Mouse (Mus musculus) brain, adult 2 months (tissue): Measurements from ENCODE around the gene Tmem35b.

ENCODE experiments used
- DNase-seq: peaks from one replicate; pipeline ENCODE4 v3.0.0; 2011; ENCODE audit warnings: low read depth, low spot score

The Tmem35b gene

DNA sequence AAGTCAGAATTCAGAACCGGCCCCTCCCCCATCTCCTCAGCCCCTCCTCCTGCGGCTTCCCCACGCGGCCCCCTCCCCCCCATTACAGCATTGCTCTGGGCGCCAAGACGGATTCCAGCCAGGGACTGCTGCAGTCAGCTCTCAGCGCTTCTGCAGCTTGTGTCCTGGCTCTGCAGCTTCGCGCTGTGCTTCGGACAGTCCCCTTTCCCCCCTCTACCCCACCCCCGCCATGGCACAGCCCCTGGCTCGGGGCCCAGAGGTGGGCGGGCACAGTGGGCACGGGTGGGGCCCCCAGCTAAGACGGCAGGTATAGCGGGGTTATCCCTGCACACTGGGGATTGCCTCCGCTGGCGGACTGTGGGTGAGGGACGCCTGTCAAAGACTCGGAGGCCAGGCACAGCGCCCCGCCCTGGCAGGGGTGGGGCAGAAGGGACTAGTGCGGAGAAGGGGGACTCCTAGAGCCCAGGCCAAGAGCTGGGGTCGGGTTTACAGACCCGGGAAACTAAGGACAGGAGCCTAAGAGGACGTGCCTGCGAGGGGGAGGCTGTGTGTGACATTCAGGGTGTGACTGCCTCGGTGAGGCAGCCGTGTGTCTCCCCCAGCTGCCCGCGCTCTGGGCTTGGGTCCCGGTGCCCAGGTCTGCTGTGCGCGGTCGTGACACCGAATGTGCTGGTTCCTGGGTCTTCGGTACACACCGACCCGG, 44.9 kb downstream of the Tmem35b start:
- DNase-seq, result peak; percentile 81

DNA sequence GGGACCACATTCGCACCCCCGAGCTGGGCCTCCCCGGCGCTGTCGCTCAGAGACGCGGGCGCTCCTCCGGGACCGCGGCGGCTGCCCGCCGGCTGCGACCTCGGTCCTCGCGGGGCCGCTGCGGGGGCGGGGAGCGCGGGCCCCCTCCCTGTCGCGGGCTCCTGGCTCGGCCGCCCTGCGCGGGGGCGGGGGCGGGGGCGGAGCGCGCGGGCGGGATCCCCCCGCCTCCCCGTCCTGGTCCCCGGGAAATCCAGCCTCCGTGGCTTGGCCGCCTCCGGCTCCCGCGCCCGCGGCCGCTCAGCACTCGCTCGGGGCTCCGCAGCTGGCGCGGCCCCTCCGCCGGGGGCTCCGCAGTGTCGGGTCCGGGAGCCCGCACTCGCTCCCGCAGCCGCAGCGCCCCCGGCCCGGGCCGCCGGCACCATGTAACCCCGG, 45.4 kb downstream of the Tmem35b start, which contains the start of gene Dlgap3:
TSS of gene Dlgap3 (plus strand) at position 291 of the 432 bp plus-strand sequence.
- peak; percentile 65 for DNase-seq

DNA sequence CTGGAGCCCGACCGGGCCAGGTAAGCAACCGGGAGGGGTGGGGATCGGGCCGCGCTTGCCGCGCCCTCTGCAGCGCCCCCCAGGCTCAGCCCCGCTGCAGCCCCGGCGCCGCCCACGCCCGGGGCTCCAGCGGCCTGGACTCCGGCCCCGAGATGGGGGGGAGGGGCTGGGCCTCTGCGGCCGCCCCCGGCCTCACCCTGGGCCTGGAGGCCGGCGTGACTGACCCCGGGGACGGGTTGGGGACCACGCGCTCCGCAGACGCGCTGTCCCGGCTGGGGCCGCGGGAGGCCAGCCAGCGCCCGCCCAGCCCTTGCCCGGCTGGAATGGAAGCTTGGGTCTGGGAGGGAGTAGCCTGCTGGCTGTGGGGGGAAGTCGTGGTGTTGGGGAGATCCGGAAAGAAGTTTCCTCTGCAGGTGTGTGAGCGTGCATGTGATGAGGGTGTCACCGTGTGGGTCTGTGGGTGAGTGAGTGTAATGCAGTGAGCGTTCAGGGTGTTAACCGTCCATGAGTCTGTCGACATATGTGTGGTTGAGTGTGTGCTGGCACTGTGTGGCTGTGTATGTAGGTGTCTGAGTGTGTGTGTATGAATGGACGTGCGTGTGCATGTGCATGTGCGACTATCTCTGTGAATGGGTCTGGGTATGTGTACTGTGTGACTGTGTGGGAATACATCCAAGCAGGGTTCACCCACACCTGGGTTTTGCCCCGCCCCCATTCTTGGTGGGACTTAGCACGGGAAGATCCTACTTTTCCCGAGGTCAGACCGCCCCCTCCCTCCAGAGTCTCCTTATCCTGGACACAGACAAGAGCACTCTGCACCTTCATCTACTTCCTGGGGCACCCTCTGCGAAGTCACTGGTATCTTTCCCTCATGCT, 46.1 kb downstream of the Tmem35b start:
- DNase-seq, result peak; percentile 77

DNA sequence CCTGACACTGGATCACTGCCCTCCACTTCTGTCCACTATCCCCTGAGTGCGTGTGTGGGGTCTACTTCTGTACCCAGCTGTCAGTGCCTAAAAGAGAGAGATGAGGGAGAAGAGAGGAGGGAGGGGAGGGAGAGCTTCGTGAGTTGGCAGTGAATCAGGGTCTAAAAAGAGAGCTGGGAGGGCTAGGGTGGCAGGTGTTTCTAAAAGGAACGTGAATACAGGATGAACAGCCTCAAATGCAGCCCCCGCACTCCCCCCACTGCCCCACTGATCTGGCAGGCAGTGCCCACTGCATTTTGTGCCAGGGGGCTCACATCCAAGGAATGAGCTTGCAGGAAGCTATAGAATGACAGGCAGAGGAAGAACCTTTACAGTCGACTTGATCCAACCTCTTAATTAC, 47.4 kb downstream of the Tmem35b start:
- peak; percentile 91 for DNase-seq

DNA sequence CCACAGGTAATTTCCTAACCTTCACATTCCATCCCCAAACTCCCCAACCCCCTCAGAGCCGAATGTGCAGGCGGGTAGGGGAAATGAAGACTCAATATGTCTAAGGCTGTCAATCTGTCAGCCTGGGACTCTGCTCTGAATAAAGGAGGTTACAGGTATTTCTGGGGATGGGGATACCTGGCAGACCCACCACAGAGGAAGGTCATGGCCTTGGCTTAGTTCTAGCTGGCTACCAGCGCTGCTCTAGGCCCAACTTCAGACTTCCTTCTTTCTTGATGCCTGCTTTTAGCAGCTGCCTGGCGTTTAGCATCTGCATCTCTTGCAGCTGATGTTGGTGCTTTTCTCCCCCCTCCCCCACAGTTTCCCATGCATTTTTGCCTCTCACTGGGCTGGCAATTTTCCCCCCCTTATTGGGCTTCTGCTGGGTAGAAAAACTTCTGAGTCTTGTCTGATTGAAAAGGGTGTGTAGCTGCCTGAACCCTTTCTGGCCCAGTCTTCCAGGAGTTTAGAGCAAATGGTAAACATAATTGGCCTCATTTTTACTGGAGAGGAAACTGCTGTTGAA, 47.9 kb downstream of the Tmem35b start:
- DNase-seq, result peak; percentile 56

DNA sequence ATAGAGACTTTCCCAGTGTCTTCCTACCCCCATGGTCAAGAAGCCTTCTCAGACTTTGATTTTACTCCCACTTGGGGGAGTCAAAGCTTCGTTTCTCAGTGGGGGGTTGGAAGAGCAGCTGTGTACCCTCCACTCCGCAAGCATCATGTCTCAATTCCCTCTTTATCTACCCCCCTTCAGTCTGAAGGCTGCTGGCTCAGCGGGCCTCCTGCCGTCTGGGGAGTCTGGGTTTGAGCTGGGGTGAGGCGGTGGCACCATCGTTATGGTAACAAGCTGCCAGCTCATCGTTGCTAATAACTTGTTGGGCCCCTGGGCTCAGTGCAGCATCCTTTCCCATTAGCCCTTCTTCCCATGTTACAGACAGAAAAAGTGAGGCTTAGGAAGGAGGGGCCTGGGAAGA, 48.6 kb downstream of the Tmem35b start:
- DNase-seq, result peak; percentile 81

DNA sequence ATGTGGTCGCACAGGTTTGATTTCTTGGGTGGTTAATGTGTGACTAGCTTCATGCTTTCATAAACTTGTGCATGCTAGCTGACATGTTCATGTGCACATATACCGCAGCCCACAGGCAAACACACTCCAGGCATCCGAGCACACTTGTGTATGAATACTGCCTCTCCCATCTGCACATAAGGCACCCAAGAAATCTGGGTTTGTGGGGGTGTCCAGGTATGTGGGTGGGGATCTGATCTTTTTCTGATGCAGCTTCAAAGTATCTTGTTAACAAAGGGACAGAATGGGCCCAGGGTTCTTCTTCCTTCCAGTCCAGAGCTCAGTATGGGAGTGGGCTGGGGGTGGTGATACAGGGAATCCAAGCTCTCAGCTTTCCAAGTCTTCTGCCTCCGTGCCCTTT, 49.1 kb downstream of the Tmem35b start:
- DNase-seq, result peak; percentile 74

DNA sequence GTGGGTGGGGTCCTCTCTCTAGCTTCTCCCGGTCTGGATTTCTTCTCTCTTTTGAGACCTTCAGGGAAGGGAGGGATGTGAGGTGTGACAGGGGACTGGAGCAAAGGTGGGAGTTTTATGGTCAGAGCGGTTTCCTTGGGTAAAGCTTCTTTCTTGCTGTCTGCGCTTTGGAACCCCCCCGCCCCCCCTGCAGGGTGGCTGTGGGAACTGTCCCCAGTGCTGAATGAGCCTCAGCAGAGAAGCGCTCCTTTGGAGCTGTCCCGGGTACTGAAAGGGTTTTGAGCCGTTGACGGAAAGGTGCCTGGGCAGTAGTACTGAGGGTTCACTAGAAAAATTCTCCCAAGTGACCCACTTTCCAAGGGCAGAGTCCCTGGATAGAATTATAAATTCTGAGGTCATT, 50.0 kb downstream of the Tmem35b start:
- peak; percentile 36 for DNase-seq

DNA sequence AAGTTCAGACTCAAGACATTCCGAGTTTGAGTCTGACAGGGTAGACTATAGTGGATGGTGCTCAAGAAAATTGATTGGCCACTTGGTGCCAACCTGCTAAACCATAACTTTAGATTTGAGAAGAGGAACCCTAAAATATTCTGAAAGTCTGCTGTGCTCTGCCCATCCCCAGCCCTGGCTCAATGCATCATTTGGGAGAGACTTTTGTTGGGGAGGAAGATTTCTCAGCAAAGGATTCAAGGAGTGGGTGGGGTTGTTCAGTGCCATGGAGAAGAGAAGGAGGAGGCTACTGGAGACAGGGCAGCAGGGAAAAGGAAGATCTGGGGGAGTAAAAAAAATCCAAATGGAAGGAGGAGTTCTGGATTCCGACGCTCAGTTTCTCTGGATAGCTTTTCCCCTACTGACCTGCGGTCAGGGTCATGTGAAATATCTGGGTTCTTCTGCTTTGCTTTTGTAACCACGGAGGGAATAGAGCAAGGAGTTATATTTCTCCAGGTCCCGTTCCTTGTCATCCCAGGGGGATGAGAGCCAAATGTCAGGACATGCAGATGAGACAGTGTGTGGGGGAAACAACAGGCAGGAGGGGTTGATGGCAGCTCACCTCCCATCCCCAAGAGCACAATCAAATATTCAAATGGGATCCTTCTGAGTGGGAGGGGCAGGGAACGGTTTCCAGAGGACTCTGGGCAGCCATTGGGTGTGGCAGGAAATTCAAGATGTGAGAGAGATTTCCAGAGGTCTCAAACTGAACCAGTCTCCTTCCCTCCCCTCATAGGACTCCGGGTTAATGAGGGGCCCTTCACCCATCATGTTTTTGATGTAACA, 50.8 kb downstream of the Tmem35b start:
- DNase-seq, result peak; percentile 89

DNA sequence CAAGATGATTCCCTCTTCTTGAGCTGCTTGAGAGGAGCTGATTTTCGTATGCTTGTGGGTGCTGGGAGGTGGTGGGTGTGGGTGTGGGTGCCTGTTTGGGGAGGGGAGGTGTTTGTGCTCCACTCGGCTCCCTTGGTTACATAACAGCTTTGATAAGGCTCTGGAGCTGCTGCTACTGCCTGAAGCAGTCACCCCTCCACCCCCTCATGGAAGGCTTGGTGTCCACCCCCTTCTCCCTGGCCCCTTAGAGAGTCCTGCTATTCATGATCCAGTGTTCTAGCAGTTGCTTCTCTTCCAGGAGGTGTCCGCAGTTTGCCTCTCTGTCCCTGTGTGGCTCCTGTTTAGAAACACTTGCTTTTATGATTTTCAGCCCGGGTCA, 51.4 kb downstream of the Tmem35b start:
- peak; percentile 85 for DNase-seq

DNA sequence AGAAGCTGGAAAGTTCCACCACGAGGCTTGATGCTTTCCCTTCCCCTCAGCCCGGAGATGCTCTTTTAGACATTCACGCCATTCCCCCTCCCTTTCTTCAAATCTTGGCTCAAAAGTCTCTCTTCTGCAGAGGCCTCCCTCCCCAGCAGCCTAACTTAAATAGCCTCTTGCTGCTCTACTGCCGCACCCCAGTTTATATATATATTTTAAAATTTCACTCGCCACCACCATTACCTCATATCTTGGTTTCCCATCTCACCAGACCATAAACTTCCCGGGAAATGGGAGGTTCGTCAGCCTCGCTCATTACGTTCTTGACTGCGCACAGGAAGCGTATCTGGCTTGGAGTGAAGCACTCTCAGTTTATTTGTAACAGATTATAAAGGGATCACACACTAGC, 54.5 kb downstream of the Tmem35b start:
- DNase-seq, result peak; percentile 82

DNA sequence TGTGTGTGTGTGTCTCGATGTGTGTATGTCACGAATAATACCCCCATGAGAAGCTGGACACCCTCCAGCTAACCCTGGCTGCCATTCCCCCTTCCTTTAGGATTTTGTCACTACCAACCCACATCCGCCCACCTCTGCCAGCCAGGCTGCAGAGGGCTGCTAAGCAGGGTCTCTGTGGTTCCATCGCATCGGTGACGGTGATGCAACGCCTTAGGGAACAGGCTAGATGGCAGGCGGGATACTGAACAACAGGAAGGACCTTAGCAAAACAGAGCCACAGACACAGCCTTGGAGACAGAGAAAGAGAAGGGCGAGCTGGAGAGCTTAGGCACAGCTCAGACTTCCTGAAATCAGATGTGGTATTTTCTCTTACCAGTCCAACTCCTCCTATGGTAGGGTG, 55.2 kb downstream of the Tmem35b start:
- peak; percentile 73 for DNase-seq
